Mouse (Mus musculus): ENCODE results near the gene Crtac1.

Gene Crtac1

GRCm38 (mm10) chr19:42425208-42425607 lies 6.4 kb downstream of the Crtac1 start:
- DNase-seq (ENCODE audit: low read depth, low spot score), result no peak

GRCm38 (mm10) chr19:42415042-42415441 lies 16.5 kb downstream of the Crtac1 start:
- DNase-seq (ENCODE audit: low read depth, low spot score), result no peak

GRCm38 (mm10) chr19:42409856-42410255 lies 21.7 kb downstream of the Crtac1 start:
- no peak for DNase-seq (ENCODE audit: low read depth, low spot score)

GRCm38 (mm10) chr19:42409226-42409625 lies 22.4 kb downstream of the Crtac1 start:
- DNase-seq (ENCODE audit: low read depth, low spot score), result no peak

GRCm38 (mm10) chr19:42404364-42404763 lies 27.2 kb downstream of the Crtac1 start:
- DNase-seq (ENCODE audit: low read depth, low spot score), result no peak

- no peak for DNase-seq (ENCODE audit: low read depth, low spot score)
Measured at GRCm38 (mm10) chr19:42399974-42400373, 31.6 kb downstream of the Crtac1 start.

GRCm38 (mm10) chr19:42397281-42397680 lies 34.3 kb downstream of the Crtac1 start:
- no peak for DNase-seq (ENCODE audit: low read depth, low spot score)

- no peak for DNase-seq (ENCODE audit: low read depth, low spot score)
Measured at GRCm38 (mm10) chr19:42394848-42395534, 36.6 kb downstream of the Crtac1 start.

GRCm38 (mm10) chr19:42393920-42394319 lies 37.7 kb downstream of the Crtac1 start:
- DNase-seq (ENCODE audit: low read depth, low spot score), result no peak

GRCm38 (mm10) chr19:42392094-42392493 lies 39.5 kb downstream of the Crtac1 start:
- DNase-seq (ENCODE audit: low read depth, low spot score), result no peak

- DNase-seq (ENCODE audit: low read depth, low spot score), result no peak
Measured at GRCm38 (mm10) chr19:42389574-42389973, 42.0 kb downstream of the Crtac1 start.

- DNase-seq (ENCODE audit: low read depth, low spot score), result no peak
Measured at GRCm38 (mm10) chr19:42384981-42385598, 46.5 kb downstream of the Crtac1 start.

- DNase-seq (ENCODE audit: low read depth, low spot score), result no peak
Measured at GRCm38 (mm10) chr19:42380981-42381373, 50.6 kb downstream of the Crtac1 start.

GRCm38 (mm10) chr19:42380321-42380980 lies 51.1 kb downstream of the Crtac1 start:
- no peak for DNase-seq (ENCODE audit: low read depth, low spot score)

GRCm38 (mm10) chr19:42379798-42380197 lies 51.8 kb downstream of the Crtac1 start:
- DNase-seq (ENCODE audit: low read depth, low spot score), result no peak

GRCm38 (mm10) chr19:42377206-42377605 lies 54.4 kb downstream of the Crtac1 start:
- no peak for DNase-seq (ENCODE audit: low read depth, low spot score)

- DNase-seq (ENCODE audit: low read depth, low spot score), result no peak
Measured at GRCm38 (mm10) chr19:42363551-42363950, 68.0 kb downstream of the Crtac1 start.

- DNase-seq (ENCODE audit: low read depth, low spot score), result no peak
Measured at GRCm38 (mm10) chr19:42358406-42358805, 73.2 kb downstream of the Crtac1 start.

- no peak for DNase-seq (ENCODE audit: low read depth, low spot score)
Measured at GRCm38 (mm10) chr19:42356854-42357253, 74.7 kb downstream of the Crtac1 start.

GRCm38 (mm10) chr19:42355476-42355875 lies 76.1 kb downstream of the Crtac1 start:
- DNase-seq (ENCODE audit: low read depth, low spot score), result no peak

- no peak for DNase-seq (ENCODE audit: low read depth, low spot score)
Measured at GRCm38 (mm10) chr19:42341183-42341582, 90.4 kb downstream of the Crtac1 start.

GRCm38 (mm10) chr19:42332081-42332736 lies 99.4 kb downstream of the Crtac1 start:
- no peak for DNase-seq (ENCODE audit: low read depth, low spot score)

All from retina, postnatal 7 days (tissue).